Mouse (Mus musculus) cerebellum, adult 11 months (tissue): Measurements from ENCODE around the gene Dusp15.

ENCODE experiments used
- DNase-seq: peaks from one replicate; pipeline ENCODE4 v3.0.0; 2022

The Dusp15 gene

GRCm38 (mm10) chr2:152930276-152930675 lies 21.2 kb downstream of the Dusp15 start:
- DNase-seq = no peak

DNA sequence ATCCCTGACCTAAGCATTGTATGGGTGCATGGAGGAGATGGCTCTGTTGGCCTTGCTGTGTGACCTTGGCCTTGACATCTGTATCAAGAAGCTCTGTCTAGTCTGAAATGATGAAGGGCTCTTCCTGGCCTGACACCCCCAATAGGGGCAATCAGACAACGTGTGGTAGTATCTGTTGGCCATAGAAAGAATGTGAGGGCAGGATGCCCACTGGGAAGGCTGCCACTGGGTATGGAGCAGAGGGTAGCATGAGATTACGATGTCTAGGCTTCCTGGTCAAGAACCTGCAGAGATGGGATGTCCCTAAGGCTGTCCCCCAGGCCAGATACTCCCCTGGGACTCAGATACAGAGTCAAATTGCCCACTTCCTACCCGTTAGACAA lies 22.5 kb downstream of the Dusp15 start:
- no peak for DNase-seq

- no peak for DNase-seq
These were observed 23.1 kb downstream of the Dusp15 start for GRCm38 (mm10) chr2:152928219-152928987.

DNA sequence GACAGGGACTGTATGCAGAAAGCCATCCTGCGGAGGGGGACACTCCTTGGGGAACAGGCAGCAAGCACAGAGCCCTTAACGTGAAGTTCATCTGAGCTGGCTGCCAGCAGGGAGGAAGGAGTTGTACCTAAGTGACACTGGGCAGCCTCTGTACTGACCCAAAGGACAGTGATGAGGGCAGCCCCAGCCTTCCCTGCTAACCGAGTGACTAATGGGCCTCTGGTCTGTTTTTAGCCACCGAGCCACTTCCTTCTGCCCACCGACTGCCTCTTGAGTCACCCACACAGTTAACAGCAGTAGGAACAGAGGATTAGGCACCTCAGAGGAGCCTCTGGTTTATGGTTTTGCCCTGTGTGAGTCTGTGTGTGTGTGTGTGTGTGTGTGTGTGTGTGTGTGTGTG lies 24.1 kb downstream of the Dusp15 start:
- DNase-seq = no peak

- no peak for DNase-seq
These were observed 24.6 kb downstream of the Dusp15 start for GRCm38 (mm10) chr2:152926896-152927295.

- DNase-seq = no peak
These were observed 26.2 kb downstream of the Dusp15 start for GRCm38 (mm10) chr2:152925189-152925872.

- DNase-seq = no peak
These were observed 27.0 kb downstream of the Dusp15 start for GRCm38 (mm10) chr2:152924543-152924942.

- DNase-seq = no peak
These were observed 27.4 kb downstream of the Dusp15 start for GRCm38 (mm10) chr2:152924128-152924527.

DNA sequence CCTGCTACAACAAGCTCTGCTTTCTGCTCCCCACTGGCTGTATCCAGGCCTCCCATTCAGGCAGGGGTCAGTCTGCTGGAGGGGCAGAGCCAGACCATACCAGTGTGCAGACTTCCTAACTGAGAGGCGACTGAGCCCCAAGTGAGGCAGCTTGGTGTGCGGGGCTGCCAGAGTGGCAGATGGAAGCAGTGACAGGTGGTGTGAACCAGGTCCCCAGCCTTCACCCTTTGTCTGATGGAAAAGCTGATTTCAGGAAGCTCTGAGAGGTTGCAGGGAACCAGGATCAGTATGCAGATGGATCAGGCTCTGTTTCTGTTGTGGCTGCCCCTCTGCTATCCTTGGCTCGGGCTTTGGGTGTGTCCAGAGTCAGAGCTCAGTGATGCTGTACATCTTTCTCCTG lies 27.9 kb downstream of the Dusp15 start:
- DNase-seq = peak; percentile 57

- no peak for DNase-seq
These were observed 29.1 kb downstream of the Dusp15 start for GRCm38 (mm10) chr2:152922376-152922775.

DNA sequence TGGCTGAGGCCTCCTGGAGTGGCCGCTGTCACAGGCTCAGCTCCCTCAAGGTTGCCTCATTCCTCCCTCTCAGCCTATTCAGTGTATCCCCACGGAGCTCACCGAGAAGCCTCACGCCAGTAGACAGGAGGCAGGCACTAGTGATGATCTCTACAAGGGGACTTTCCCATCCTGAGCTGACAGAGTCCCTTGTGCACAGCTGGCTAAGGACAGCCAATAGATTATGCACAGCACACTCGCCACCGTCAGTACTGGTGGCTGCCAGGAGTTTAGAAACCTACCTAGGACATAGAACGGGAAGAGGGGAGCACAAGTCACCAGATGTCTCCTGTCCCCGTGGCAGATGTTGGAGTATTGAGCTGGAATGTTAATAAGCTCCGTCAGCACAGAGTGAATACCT lies 33.8 kb downstream of the Dusp15 start:
- no peak for DNase-seq

DNA sequence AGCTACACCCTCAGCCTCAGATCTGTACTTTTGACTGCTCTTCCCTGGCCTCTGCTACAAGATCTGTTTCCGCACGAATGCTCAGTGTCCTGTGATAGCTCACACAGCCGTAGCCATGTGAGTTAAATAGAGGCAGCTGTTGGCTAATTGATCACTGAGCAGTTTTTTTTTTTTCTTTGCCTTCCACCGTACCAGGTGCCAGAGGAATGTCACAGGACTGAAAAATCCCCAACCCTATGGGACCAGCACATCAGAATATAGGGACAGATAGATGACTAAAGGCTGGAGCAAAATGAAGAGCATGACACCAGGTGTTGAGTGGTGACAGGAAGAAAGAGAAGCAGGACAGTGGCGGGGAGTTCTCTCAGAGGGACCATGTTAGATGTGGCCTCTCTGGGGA lies 35.4 kb downstream of the Dusp15 start:
- no peak for DNase-seq

DNA sequence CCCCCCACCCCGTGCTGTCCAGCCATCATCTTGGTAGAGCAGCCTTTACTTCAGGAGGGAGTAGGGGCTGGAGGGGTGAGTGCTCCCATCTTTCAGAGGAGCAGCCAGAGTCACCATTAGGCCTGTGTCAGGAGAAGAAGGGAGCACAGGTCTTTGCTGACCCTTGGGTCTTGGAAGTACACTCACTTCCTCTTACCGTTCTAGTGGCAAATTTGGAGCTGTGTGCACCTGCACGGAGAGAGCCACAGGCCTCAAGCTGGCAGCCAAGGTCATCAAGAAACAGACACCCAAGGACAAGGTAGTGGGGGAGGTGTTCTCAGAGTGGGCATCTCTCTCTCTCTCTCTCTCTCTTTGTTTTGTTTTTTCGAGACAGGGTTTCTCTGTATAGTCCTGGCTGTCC lies 36.0 kb downstream of the Dusp15 start:
- DNase-seq = no peak

GRCm38 (mm10) chr2:152914310-152915120 lies 37.0 kb downstream of the Dusp15 start:
- DNase-seq = peak; percentile 85

GRCm38 (mm10) chr2:152913471-152913870 lies 38.0 kb downstream of the Dusp15 start:
- no peak for DNase-seq

- DNase-seq = no peak
These were observed 40.1 kb downstream of the Dusp15 start for GRCm38 (mm10) chr2:152911432-152911831.

GRCm38 (mm10) chr2:152911031-152911430 lies 40.5 kb downstream of the Dusp15 start, which contains the start of gene Mylk2:
Gene Mylk2, plus strand, starts transcription at chr2:152911352.
- DNase-seq = no peak

- no peak for DNase-seq
These were observed 41.6 kb downstream of the Dusp15 start for GRCm38 (mm10) chr2:152909848-152910247.

DNA sequence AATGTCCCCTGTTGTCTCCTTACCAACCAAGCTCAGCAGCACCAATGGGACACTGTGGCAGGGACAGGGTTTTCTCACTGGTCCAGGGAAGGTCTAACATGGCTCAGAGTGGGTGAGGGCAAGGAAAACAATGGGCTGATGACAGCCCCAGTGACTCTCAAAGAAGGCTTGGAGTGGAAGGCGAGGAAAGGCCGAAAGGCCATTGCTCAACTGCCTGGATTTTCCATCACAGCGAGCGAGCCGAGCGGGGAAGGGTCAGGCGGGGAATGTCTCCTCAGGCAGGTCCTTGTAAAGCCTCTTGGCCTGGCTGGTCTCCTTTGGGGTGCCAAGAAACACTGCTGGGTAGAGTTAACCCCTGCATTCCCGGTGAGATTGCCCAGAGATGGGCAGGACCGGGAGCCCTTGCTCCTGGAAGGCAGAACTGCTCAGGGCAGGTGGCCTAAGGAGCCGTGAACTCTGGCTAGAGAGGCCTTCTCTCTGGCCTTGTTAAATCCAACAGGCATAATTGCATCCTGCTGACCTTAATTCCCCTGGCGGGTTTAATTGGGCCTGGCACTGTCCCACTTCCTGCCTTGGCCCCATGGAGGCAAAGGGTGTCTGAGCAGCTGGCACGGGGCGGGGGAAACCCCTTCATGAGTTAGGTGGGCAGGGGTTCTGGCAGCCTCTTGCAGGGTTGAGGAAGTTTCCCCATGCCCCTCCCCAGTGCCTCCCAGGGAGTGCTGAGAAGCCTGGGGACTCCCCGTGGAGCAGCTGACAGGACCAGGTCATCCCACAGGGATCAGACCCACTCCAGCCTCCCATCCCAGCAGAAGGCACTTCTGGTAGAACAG lies 44.2 kb downstream of the Dusp15 start:
- no peak for DNase-seq

- no peak for DNase-seq
These were observed 45.0 kb downstream of the Dusp15 start for GRCm38 (mm10) chr2:152906274-152907037.

GRCm38 (mm10) chr2:152905036-152905829 lies 46.3 kb downstream of the Dusp15 start:
- DNase-seq = no peak
